28 mouse cellular contexts compared by ENCODE assay signal in the genomic region with DNA sequence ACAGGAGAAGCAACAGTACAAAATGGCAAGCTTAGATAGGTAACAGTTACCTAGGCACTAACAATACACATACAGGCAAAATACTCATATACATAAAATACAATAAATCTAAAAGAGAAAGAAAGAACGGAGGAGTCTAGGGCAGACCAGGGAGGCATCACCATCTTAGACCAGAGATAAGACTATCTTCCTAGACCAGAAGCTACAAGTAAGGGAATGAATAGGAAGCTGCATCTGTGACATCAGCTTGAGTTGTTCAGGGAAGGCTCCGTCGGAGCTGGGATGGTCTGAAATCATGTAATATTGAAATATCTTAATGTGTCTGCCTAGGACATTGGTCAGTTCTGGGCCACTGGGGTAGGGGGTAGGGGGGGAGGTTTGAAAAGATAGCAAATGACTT. TPM values are rescaled to one million over a fixed set of nuclear protein-coding genes. Genes with fewer than 3 reads are reported as not detected.
DNase-seq lines count a peak whose midpoint lies in the region; ATAC-seq and TF ChIP-seq lines count a peak whose summit lies in the region.
"Had no signal": no experiment of that assay in that cellular context is flagged by ENCODE, and none has a peak within 500 bp of the region (broad histone marks: within the 10 kb centered on the region; RNA-seq: fewer than 3 reads in every experiment).

No protein-coding gene starts in this region.

- H3K27ac ChIP-seq in neural tube, embryonic 13.5 days (replicated peaks), result no peak overlapping the region
- H3K27ac ChIP-seq in liver, embryonic 12.5 days, result no peak overlapping the region
- H3K27ac ChIP-seq in liver, postnatal 0 days (ENCODE audit: low read depth), result no peak overlapping the region
- H3K27ac ChIP-seq in hindbrain, embryonic 14.5 days, result no peak overlapping the region
- H3K27ac ChIP-seq: embryonic facial prominence, embryonic 13.5 days; hindbrain, embryonic 10.5 days; limb, embryonic 13.5 days; midbrain, embryonic 13.5 days; neural tube, embryonic 12.5 days had no signal

- ATAC-seq in neural tube, embryonic 13.5 days (ENCODE audit: low read depth), result no peak
- ATAC-seq in liver, embryonic 12.5 days, result peak; percentile 67
- ATAC-seq in liver, postnatal 0 days, result peak; percentile 38
- ATAC-seq in hindbrain, embryonic 14.5 days (ENCODE audit: low FRiP score), result no peak
- ATAC-seq: activated CD4-positive, CD25-positive, alpha-beta regulatory T cell, adult 4 months; forebrain, embryonic 14.5 days had no signal

- TF ChIP-seq CTCF in liver, postnatal 0 days (IDR thresholded peaks at IDR 0.05; ENCODE audit: low read depth), result no peak

- H3K4me2 ChIP-seq in neural tube, embryonic 13.5 days, result peak overlapping the region; percentile 89; the same call in 1 of the 2 replicates
- H3K4me2 ChIP-seq in liver, embryonic 12.5 days, result peak overlapping the region; percentile 94
- peak overlapping the region; percentile 83 for H3K4me2 ChIP-seq in liver, postnatal 0 days (ENCODE audit: low read depth, low read length)
- no peak overlapping the region for H3K4me2 ChIP-seq in hindbrain, embryonic 14.5 days (replicated peaks)

- WGBS in neural tube, embryonic 13.5 days, result 84% methylated on average over 3 of the region's 3 CpGs
- WGBS in liver, embryonic 12.5 days (ENCODE audit: insufficient replicate concordance), result 39% methylated on average over 3 of the region's 3 CpGs
- WGBS in liver, postnatal 0 days (ENCODE audit: insufficient replicate concordance), result 58% methylated on average over 3 of the region's 3 CpGs
- WGBS in hindbrain, embryonic 14.5 days, result 95% methylated on average over 3 of the region's 3 CpGs

- H3K4me3 ChIP-seq in neural tube, embryonic 13.5 days, result no peak overlapping the region
- H3K4me3 ChIP-seq in liver, embryonic 12.5 days, result no peak overlapping the region
- H3K4me3 ChIP-seq in liver, postnatal 0 days (ENCODE audit: low read depth, low read length), result no peak overlapping the region
- no peak overlapping the region for H3K4me3 ChIP-seq in hindbrain, embryonic 14.5 days (replicated peaks; ENCODE audit: low read length)
- H3K4me3 ChIP-seq: erythroblast, embryonic 14.5 days; megakaryocyte, embryonic 14.5 days had no signal

- peaks cover 57% of the 10 kb centered on the region for H3K27me3 ChIP-seq in neural tube, embryonic 13.5 days
- peaks cover 33% of the 10 kb centered on the region; the same call in 1 of the 2 replicates for H3K27me3 ChIP-seq in liver, embryonic 12.5 days (replicated peaks)
- no peaks in the 10 kb centered on the region; the same call in 1 of the 2 replicates for H3K27me3 ChIP-seq in liver, postnatal 0 days (ENCODE audit: insufficient read depth, low read length)
- peaks cover 30% of the 10 kb centered on the region for H3K27me3 ChIP-seq in hindbrain, embryonic 14.5 days (ENCODE audit: control insufficient read depth, insufficient read depth, low read length)

- no peaks in the 10 kb centered on the region for H3K36me3 ChIP-seq in neural tube, embryonic 13.5 days
- no peaks in the 10 kb centered on the region for H3K36me3 ChIP-seq in liver, embryonic 12.5 days
- no peaks in the 10 kb centered on the region for H3K36me3 ChIP-seq in liver, postnatal 0 days (replicated peaks; ENCODE audit: insufficient read depth, low read length)
- no peaks in the 10 kb centered on the region for H3K36me3 ChIP-seq in hindbrain, embryonic 14.5 days (replicated peaks; ENCODE audit: control insufficient read depth, insufficient read depth)
- H3K36me3 ChIP-seq: embryonic facial prominence, embryonic 13.5 days; hindbrain, embryonic 10.5 days; limb, embryonic 13.5 days; midbrain, embryonic 13.5 days; neural tube, embryonic 12.5 days had no signal

- H3K9me3 ChIP-seq in neural tube, embryonic 13.5 days, result no peaks in the 10 kb centered on the region; the same call in 1 of the 2 replicates
- H3K9me3 ChIP-seq in liver, embryonic 12.5 days (replicated peaks), result no peaks in the 10 kb centered on the region
- H3K9me3 ChIP-seq in liver, postnatal 0 days (ENCODE audit: low read length), result no peaks in the 10 kb centered on the region
- no peaks in the 10 kb centered on the region for H3K9me3 ChIP-seq in hindbrain, embryonic 14.5 days (ENCODE audit: control insufficient read depth, low read length)
- H3K9me3 ChIP-seq: embryonic facial prominence, embryonic 13.5 days; hindbrain, embryonic 10.5 days; limb, embryonic 13.5 days; midbrain, embryonic 13.5 days; neural tube, embryonic 12.5 days had no signal

- no peak for DNase-seq in neural tube, embryonic 10.5 days (ENCODE audit: extremely low spot score, low spot score)
- DNase-seq in liver, postnatal 0 days, result no peak
- DNase-seq in hindbrain, embryonic 14.5 days (ENCODE audit: low spot score), result no peak
- no peak for DNase-seq in cerebellum, postnatal 4 days (ENCODE audit: low spot score in 2 of 2)
- no peak for DNase-seq in lung, postnatal 36 days
- DNase-seq: adrenal gland, adult 2 months; cerebellum, adult 11 months; cerebellum, adult 9-10 months; cerebellum, postnatal 36 days; embryo, embryonic 11 days; gastrocnemius, postnatal 14 days; heart, postnatal 14 days; kidney, adult 2 months; kidney, postnatal 36 days; lung, adult 2 months; lung, postnatal 14 days had no signal

- no peak overlapping the region for H3K9ac ChIP-seq in neural tube, embryonic 13.5 days
- no peak overlapping the region for H3K9ac ChIP-seq in liver, embryonic 12.5 days
- no peak overlapping the region for H3K9ac ChIP-seq in liver, postnatal 0 days (replicated peaks)
- H3K9ac ChIP-seq in hindbrain, embryonic 14.5 days, result no peak overlapping the region
- H3K9ac ChIP-seq: embryonic facial prominence, embryonic 13.5 days; limb, embryonic 13.5 days; midbrain, embryonic 13.5 days; neural tube, embryonic 12.5 days had no signal

- peak; percentile 68 for TF ChIP-seq EP300 in liver, postnatal 0 days (IDR thresholded peaks at IDR 0.05; ENCODE audit: low read depth)

- H3K4me1 ChIP-seq in neural tube, embryonic 13.5 days (replicated peaks), result peaks cover 30% of the 10 kb centered on the region
- peaks cover 54% of the 10 kb centered on the region for H3K4me1 ChIP-seq in liver, embryonic 12.5 days
- peaks cover 23% of the 10 kb centered on the region for H3K4me1 ChIP-seq in liver, postnatal 0 days (ENCODE audit: insufficient read depth)
- peaks cover 15% of the 10 kb centered on the region; the same call in 1 of the 2 replicates for H3K4me1 ChIP-seq in hindbrain, embryonic 14.5 days (replicated peaks; ENCODE audit: control insufficient read depth, insufficient read depth, low read length)

RNA-seq across cellular contexts. Expression of a gene that starts 13.0 kb away (rescaled TPM):
- not detected in 2 replicates for polyA plus RNA-seq in neural tube, embryonic 13.5 days (2015; fragmentation: Nextera tagmentation; extraction: Ambion mirVana)
- polyA plus RNA-seq in liver, embryonic 12.5 days (2016; fragmentation: Nextera tagmentation; extraction: Ambion mirVana), result 1.3 and 2.0 TPM in 2 replicates
- polyA plus RNA-seq in liver, postnatal 0 days (2015; fragmentation: Nextera tagmentation; extraction: Ambion mirVana), result 9.4 and 9.7 TPM in 2 replicates
- polyA plus RNA-seq in hindbrain, embryonic 14.5 days (2014; fragmentation: Nextera tagmentation; extraction: Ambion mirVana), result 0.33 and 0.56 TPM in 2 replicates
- polyA plus RNA-seq: erythroblast, embryonic 14.5 days; midbrain, embryonic 13.5 days; testis, adult 2 months had no signal

RNA-seq across cellular contexts. Expression of a gene that starts 33.0 kb away (rescaled TPM):
- 9.0 and 10.9 TPM in 2 replicates for polyA plus RNA-seq in neural tube, embryonic 13.5 days (2015; fragmentation: Nextera tagmentation; extraction: Ambion mirVana)
- 16.1 and 17.0 TPM in 2 replicates for polyA plus RNA-seq in liver, embryonic 12.5 days (2016; fragmentation: Nextera tagmentation; extraction: Ambion mirVana)
- polyA plus RNA-seq in liver, postnatal 0 days (2015; fragmentation: Nextera tagmentation; extraction: Ambion mirVana), result 40.3 and 41.8 TPM in 2 replicates
- polyA plus RNA-seq in hindbrain, embryonic 14.5 days (2014; fragmentation: Nextera tagmentation; extraction: Ambion mirVana), result 9.6 and 11.6 TPM in 2 replicates
- polyA plus RNA-seq: erythroblast, embryonic 14.5 days had no signal

RNA-seq across cellular contexts. Expression of a gene that starts 55.4 kb away (rescaled TPM):
- polyA plus RNA-seq in neural tube, embryonic 13.5 days (2015; fragmentation: Nextera tagmentation; extraction: Ambion mirVana), result 0.59 and 0.83 TPM in 2 replicates
- polyA plus RNA-seq in liver, embryonic 12.5 days (2016; fragmentation: Nextera tagmentation; extraction: Ambion mirVana), result 1.7 and 1.9 TPM in 2 replicates
- 18.0 and 18.7 TPM in 2 replicates for polyA plus RNA-seq in liver, postnatal 0 days (2015; fragmentation: Nextera tagmentation; extraction: Ambion mirVana)
- 1.2 and 1.8 TPM in 2 replicates for polyA plus RNA-seq in hindbrain, embryonic 14.5 days (2014; fragmentation: Nextera tagmentation; extraction: Ambion mirVana)
- polyA plus RNA-seq: erythroblast, embryonic 14.5 days had no signal

Comparison
In these comparisons a context has a peak if more than half of its experiments do, and no peak if none do; other contexts are left out.
1. ATAC-seq: peak in liver, embryonic 12.5 days (single experiment) and liver, postnatal 0 days (single experiment); none in neural tube, embryonic 13.5 days (single experiment) and hindbrain, embryonic 14.5 days (single experiment).